8 mouse cellular contexts compared by ENCODE assay signal in the genomic region with DNA sequence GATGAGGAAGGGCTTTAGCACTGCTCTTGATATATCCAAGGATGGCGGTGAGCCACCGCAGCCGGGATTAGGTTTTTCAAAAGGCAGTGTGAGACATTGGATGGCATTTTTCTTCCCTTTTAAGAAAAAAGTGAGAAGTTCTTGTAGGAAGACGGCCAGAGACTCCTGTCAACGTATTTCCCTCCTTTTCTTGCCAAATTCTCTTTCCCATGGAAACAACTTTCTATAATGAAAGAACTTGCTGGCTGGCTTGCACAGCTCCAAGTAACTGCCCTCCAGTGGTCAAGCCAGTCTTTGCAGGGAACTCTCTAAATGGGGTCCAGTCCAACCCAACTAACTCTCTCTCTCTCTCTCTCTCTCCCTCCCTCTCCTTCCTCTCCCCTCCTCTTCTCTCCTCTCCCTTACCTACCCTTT. TPM values are rescaled to one million over a fixed set of nuclear protein-coding genes. Genes with fewer than 3 reads are reported as not detected.
A peak's percentile ranks its signal among the peaks of the same experiment; 100 is the strongest.
DNase-seq lines count a peak whose midpoint lies in the region; ATAC-seq and TF ChIP-seq lines count a peak whose summit lies in the region.

No protein-coding gene starts in this region.

- H3K4me2 ChIP-seq in liver, postnatal 0 days (ENCODE audit: low read depth, low read length) = peak overlapping the region; percentile 10

- H3K9me3 ChIP-seq in liver, postnatal 0 days (ENCODE audit: low read length) = no peaks in the 10 kb centered on the region

- no peak overlapping the region for H3K9ac ChIP-seq in liver, postnatal 0 days (replicated peaks)

- ATAC-seq in liver, postnatal 0 days = no peak

- TF ChIP-seq CTCF in liver, postnatal 0 days (IDR thresholded peaks at IDR 0.05; ENCODE audit: low read depth) = peak; percentile 76

- H3K27me3 ChIP-seq in liver, postnatal 0 days (ENCODE audit: insufficient read depth, low read length) = no peaks in the 10 kb centered on the region

- no peak overlapping the region for H3K27ac ChIP-seq in liver, postnatal 0 days (ENCODE audit: low read depth)

- DNase-seq in 416B (ENCODE audit: low read depth) (peak; percentile 70), ES-CJ7 (ENCODE audit: low read depth, low spot score) (peak; percentile 69)
- DNase-seq in cerebellum, postnatal 25 days = peak; percentile 45 to 71
- DNase-seq in frontal cortex, postnatal 36 days (ENCODE audit: low spot score in 2 of 2) = peak; percentile 51 to 64
- DNase-seq in kidney, postnatal 25 days = peak; percentile 74 to 79
- peak; percentile 65 for DNase-seq in liver, postnatal 0 days
- peak; percentile 67 for DNase-seq in right cerebral cortex, adult 18-20 months
- DNase-seq in T-cell, adult 2 months (ENCODE audit: low spot score) = no peak

- H3K4me1 ChIP-seq in liver, postnatal 0 days (ENCODE audit: insufficient read depth) = peaks cover 35% of the 10 kb centered on the region

- H3K36me3 ChIP-seq in liver, postnatal 0 days (replicated peaks; ENCODE audit: insufficient read depth, low read length) = no peaks in the 10 kb centered on the region

- 57% methylated on average over 5 of the region's 5 CpGs for WGBS in liver, postnatal 0 days (ENCODE audit: insufficient replicate concordance)

- no peak overlapping the region for H3K4me3 ChIP-seq in liver, postnatal 0 days (ENCODE audit: low read depth, low read length)

- TF ChIP-seq EP300 in liver, postnatal 0 days (IDR thresholded peaks at IDR 0.05; ENCODE audit: low read depth) = no peak

RNA-seq across cellular contexts. Expression of gene St7, which starts 3.6 kb away (rescaled TPM):
- polyA plus RNA-seq in liver, postnatal 0 days (2015; fragmentation: Nextera tagmentation; extraction: Ambion mirVana) = 11.0 and 11.9 TPM in 2 replicates
